Mouse (Mus musculus): ENCODE results near the gene Tfr2.
"Not testable (repeated sequence)": the region's sequence is repeated elsewhere in the genome, so short reads cannot be mapped to it uniquely, and the experiment has no call there.

Gene Tfr2

DNA sequence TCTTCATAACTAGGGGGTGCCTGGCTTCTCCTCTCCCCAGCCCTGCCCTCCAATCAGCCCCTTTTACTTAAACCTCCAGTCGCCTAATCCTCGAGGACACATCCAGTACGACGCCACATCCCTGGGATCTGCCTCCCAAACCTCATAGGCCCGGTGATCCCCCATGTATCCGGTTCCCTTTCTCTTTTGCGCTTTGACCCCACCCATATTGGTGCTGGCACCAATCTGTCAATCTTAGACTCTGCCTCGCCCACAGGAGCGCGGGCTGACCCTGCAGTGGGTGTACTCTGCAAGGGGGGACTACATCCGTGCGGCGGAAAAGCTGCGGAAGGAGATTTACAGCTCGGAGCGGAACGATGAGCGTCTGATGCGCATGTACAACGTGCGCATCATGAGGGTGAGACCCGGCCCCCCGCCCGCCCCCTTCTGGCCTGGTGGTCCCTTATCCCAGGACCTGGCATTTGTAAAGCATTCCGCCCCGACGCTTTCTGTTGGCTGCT, 14.1 kb downstream of the Tfr2 start:
- DNase-seq (ENCODE audit: low read depth, low spot score), result no peak

DNA sequence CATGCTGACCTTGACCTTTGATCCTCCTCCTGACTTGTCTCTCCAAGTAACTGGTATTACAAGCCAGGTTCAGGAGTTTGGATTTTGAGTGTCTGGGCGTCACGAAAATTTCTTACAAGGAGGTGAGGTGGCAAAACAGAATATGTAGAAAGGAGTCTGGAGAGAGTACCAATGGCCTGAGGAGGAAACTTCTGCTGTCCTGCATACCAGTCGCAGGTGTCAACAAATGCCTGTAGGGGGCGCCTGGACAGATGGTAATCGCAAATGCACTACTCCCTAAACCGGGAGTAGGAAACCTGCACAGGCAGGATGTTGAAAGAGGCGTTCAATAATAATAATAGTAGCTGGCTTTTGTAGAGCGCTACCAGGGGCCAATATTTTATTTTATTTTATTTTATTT, 15.3 kb downstream of the Tfr2 start:
- no peak for DNase-seq (ENCODE audit: low read depth, low spot score)

DNA sequence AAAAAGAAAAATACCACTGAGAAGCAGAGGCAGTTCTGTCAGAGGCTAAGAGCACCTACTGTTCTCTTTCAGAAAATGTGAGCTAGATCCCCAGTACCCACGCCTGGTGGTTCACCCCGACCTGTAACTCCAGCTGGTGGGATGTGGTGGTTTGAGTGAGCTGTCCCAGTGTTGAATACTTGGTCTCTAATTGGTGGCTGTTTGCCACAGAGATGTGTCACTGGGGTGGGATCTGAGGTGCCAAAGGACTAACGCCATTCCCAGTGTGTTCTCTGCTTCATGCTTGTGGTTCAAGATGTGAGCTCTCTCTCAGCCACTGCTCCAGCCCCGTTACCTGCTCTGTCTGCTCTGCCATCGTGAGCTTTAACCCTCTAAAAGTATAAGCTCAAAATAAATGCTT, 20.9 kb downstream of the Tfr2 start:
- no peak for DNase-seq (ENCODE audit: low read depth, low spot score)

DNA sequence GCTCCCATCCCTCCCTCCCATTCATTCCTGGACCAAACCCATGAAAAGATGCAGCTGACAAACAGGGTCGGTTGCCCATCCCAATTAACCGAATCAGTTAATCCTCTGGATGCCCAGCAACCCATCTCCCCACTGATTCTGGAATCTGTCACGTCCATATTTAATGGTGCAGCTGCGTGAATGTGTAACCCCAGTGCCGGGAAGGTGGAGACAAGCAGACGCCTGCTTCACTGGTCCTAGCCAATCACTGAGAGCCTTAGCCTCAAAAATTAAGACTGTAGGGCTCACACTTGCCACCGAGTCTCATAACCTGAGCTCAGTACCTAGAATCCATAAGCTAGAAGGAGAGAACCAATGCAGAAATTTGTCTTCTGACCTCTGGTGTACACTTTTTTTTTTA, 26.3 kb downstream of the Tfr2 start:
- no peak for DNase-seq (ENCODE audit: low read depth, low spot score)

DNA sequence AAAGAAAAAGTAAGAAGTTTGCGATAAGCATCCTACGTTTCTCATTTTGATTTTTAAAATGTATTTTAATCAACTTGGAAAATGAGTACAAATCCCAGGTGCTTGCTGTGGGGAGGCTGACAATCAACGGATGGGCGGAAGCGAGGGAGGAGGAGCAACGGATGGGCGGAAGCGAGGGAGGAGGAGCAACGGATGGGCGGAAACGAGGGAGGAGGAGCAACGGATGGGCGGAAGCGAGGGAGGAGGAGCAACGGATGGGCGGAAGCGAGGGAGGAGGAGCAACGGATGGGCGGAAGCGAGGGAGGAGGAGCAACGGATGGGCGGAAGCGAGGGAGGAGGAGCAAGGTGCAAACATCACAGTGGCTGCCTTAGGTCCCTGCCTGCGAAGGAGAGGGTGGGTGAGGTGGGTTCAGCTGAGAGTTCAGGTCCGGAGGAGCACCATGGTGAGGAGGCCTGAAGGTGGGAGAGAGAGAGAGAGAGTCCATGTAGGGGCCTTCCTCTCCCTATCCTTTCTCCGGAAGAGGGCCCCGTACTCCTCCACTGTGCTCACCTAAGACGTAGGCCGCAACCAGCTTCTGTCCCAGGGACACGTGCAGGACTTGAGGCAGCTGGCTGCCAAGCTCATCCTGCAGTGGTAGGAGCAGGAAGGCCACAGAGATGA, 27.1 kb downstream of the Tfr2 start:
- DNase-seq (ENCODE audit: low read depth, low spot score), result peak; percentile 39

DNA sequence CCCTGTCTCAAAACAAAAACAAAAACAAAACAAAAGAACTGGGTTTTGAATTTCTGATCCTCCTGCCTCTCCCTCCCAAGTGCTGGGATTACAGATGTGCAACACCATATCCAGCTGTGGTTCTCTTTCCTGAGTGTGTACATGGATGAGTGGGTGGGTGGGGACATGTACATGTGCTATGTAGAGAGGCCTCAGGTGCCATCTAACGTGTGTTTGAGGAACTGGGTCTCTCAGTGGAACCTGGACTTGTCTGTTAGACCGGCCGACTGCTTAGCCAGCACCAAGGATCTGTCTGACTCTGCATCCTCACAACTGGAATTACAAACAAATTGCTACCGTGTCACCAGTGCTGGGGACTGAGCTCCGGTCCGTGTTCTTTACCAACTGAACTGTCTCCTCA, 28.0 kb downstream of the Tfr2 start:
- no peak for DNase-seq (ENCODE audit: low read depth, low spot score)

DNA sequence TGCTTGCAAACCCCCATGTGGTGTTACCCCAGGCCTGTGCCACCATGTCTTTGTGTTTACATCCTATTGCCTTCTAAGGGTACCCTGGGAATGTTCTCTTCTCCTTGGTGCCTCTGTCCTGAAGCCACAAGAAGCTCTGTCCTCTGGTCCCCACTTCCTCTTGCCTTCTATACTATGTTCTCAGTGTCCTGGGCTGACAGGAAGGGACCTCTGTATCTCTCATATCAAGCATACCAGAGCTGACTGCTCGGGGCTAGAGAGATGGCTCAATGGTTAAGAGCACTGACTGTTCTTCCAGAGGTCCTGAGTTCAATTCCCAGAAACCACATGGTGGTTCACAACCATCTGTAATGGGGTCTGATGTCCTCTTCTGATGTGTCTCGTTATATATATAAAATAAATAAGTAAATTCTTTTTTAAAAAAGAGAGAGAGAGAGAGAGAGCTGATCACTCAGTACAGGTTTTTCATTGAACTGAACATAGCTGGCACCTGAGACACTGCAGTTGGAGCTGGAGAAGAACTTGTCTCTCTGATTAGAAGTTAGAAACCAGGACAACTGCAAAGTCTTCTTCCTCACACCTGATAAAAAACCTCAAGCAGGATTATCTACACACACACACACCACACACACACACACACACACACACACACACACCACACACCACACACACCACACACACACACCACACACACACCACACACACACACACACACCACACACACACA, 28.6 kb downstream of the Tfr2 start:
- DNase-seq (ENCODE audit: low read depth, low spot score), result no peak

DNA sequence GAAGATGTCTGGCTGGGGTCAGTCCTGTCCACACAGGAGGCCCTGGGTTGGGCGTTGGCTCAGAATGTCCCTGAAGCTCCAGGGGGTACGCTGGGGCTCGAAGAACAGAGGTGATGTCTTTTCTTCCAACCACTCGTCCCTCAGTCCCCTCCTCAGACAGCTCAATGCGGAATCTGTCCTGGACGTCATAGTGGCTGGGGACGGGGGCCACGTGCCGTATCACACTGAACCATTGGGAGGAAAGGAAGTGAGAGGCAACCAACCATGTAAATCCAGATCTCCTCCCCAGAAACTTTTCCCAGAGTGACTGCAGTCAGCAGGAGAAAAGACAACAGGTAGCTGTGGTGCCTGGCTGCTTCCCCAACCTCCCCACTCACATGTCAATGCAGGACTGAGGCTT, 30.0 kb downstream of the Tfr2 start:
- DNase-seq (ENCODE audit: low read depth, low spot score), result no peak

DNA sequence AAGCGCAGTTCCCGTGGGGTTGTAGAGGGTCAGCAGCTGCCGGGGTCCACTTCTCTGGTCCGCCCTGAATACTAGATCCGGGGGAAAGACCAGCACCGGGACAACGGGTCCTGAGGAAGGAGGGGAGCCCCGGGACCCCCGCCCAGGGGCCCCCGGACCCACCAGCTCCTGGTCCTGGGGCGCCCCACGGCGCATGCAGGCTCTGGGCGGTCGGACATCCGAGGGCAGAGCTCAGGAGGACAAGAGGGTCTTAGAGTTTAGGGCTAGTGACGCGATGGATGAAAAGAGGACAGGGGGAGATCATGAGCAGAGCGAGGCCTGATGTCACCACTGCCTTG, 30.6 kb downstream of the Tfr2 start:
- DNase-seq (ENCODE audit: low read depth, low spot score), result no peak

DNA sequence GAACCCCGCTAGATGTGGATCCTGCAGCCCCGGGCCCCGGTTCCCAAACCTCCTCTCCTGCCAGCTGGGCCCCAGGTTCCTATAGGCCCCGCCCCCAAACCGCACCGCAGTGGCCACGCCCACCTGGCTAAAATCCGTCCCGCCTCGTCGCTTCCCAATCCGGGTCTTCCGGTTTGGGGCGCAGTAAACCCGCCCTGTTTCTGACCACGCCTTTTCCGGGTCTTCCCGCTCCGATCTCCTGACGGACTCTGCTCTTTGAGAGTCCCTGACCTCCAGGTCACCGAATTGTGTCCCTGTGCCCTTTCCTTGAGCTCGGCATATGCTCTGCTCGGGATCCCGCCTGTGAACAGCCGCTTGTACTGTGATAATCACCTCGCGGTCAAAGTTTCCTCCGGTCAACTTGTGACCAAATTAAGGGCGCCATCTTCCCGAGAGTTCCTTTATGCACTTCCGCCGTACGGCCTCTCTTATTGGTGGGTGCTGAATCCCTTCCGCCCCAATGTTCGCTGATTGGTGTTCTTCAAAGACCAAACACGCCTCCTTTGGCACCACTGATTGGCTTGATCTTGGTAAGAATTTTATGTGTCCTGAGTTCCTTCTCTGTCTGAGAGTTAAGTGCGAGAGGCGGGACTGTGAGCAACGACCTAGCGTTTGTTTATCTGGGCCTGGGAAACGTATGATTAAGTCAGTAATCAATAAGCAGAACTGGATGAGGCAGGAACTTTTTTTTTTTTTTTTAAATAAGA, 31.2 kb downstream of the Tfr2 start, which contains the start of gene Mospd3:
TSS of gene Mospd3 (minus strand) at position 440 of the 746 bp plus-strand sequence.
- DNase-seq (ENCODE audit: low read depth, low spot score), result peak; percentile 97

DNA sequence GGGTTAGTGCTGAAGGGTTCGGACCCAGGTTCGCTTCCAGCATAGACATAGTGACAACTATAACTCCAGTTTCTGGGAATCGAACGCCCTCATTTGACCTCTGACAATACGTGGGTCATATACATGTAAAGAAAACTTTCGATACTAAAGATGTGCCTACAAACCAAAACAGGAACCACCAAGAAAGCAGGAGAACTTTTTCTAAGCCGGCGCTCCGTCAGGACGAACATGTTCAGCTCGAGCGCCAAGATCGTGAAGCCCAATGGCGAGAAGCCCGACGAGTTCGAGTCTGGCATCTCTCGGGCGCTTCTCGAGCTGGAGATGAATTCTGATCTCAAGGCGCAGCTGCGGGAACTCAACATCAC, 31.7 kb downstream of the Tfr2 start:
- DNase-seq (ENCODE audit: low read depth, low spot score), result peak; percentile 27

DNA sequence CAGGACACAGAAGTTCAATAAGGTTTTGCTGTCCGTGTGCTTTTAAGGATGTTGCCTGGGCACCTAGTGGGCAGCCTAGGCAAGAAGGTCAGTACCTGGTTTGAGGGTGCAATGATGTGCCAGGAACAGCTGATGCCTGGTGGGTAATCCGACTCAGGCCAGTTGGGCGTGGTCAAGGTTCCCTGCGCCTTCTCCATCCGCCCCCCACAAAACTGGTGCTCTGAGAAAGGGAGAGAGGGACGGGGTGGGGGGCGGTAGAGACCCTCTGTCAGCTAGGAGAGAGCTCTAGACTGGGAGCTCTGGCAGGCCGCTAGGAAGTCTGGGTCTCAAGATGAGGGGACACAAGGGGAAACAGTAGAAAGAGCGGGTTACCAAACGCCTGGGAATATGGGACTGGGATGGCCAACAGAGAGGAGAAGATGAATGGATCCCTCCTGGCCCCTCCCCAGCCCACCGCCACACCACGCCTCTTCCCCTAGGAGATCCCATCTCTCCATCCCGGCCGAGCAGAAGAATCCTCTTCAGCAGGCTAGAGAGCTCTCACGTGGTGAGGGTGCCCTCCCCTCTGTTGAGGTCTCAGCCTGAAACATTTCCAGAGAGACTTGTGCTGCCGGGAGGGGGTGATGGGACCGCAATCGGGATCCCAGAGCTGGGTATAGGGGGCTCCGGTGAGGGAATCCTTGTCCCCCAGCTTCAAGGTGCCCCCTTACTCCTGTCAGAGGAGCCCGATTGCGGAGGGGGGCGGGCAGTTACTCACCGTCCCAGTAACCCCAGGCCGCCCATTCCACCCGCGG, 38.4 kb downstream of the Tfr2 start:
- no peak for DNase-seq (ENCODE audit: low read depth, low spot score)

DNA sequence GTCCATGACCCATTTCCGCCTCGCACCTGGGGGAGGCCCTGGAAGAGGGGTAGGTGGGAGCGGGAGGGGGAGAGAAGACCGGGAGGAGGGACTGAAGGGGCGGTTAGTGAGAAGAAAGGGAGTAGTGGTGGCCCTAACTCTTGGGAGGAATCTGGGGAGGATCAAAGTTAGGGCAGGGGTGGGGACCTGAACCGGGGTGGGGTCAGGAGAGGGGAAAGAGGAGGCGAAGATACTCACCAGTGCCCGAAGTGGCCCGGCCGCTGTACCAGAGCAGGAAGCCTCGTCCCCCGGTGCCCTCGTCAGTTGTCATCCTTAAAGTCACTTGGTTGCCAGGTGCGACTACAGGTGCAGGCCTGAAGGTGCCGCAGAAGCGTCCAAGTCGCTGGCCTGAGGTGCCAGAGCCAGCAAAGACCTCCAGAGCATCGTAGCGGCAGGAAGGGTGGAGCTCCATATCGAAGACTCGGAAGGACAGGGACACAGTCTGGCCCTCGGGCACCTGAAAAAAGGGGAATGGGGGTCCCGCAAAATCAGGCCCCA, 39.1 kb downstream of the Tfr2 start:
- DNase-seq (ENCODE audit: low read depth, low spot score), result no peak

DNA sequence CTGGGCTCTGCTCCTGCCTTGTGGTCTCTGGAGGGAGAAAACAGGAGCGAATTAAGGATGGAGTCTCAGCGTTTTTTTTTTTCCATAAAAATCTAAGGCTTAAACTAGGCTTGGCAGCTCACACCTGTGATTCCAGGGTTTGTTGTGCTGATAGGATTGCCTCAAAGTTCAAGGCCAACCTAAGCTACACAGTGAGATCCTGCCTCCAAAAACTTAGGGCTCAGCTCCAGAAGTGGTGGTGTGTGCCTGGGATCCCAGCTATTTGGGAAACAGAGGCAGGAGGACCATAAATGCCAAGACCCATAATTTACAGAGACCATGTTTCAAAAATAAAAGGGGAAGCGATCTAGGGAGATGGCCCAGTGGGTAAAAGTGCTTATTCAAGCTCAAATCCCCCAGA, 39.7 kb downstream of the Tfr2 start:
- DNase-seq (ENCODE audit: low read depth, low spot score), result no peak

DNA sequence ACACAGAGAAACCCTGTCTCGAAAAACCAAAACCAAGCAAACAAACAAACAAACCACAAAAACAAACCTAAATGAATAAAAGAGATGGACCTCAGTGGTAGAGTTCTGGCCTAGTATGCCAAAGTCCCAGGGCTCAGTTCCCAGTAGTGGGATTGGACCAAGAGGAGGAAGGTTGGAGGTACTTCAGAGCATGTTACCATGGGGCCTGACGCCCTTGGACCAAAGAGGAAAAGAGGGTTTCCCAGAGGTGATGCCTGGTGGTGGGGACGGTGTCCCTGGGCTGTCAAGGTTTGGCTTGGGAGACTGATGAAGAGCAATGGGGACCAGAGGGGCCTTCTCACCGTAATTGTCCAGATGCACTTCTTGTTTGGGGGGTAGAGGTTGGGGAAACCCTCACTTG, 40.4 kb downstream of the Tfr2 start:
- DNase-seq (ENCODE audit: low read depth, low spot score), result no peak

DNA sequence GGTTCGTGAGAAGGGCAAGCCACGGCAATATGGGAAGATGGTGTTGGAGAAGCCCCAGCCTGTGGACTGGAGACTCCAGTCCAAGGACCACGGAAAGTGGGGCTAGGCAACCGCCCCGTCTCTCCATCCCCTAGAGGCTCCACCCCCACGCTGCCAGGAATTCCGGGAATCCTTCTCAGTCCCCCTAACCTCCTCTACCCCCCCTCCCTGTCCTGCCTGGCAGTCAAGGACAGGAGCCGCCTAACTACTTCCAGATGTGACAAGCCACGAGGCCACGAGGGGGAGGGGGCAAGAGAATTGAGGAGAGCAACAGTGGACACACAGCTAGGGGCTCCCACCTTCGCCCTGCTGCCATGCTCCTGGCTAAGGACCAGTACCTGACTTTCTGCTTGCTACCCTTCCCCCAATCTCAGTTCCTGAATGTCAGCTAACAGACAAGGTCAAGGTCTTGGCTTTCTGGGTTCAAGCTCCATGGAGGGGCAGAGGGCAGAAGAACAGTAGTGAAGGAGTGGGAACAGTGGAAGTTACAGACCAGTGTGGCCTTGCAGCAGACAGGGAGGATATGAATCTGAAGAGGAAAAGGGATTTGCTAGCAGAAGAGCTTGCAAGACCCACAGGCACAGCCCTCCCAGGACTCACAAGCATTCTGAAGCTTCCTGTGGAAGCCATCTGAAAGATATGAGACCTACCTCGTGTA, 41.1 kb downstream of the Tfr2 start:
- peak; percentile 86 for DNase-seq (ENCODE audit: low read depth, low spot score)

DNA sequence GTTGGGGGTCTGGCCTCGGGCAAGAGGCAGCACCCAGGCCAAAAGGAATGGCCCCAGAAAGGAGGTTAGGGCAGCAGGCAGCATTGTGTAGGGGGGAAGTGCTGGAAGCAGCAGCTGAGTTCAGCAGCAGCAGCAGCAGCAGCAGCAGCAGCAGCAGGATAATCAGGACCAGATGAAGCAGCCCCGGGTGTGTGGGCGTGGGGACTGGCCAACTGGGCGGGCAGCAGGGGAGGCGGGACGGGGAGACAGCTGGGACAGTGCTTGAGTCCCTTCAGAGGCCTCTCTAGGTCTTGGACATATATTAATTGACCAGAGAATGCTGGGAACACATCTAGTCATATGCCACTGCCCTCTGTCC, 41.6 kb downstream of the Tfr2 start:
- DNase-seq (ENCODE audit: low read depth, low spot score), result peak; percentile 71

DNA sequence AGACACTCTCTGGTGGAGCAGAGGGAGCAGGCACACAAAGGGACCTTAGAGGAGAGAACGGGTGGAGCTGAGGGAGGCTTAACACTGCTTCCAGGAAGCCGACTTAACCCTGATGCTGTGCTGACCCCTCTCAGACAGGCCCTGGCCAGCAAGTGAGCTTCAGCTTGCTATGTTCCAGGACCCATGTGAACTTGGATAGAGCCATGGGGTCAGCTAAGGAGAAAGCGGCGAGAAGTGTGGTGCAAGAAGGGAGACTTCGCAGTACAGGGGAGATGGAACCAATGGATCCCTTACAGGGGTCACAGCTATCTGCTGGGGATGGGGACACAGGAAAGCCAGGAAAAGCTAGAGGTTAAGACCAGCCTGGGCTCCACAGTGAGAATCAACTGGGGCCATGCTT, 43.4 kb downstream of the Tfr2 start:
- no peak for DNase-seq (ENCODE audit: low read depth, low spot score)

DNA sequence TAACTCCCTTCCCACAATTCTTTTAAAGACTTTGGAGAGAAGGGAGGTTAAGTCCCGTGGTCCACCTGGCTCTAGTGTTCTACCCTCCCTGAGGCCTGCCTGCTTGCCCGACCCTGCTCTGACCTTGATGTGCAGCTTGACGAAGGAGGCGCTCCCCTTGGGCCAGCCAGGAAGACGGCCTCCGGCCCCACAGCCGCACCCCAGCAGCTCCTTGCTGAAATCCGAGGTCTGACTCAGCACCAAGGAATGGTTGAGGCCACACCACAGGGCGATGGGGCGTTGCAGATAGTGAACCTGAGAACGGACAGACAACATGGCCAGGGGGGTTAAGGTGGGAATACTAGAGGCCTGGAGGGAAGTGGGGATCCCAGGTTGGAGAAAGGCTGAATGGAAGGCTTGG, 43.9 kb downstream of the Tfr2 start, which contains the start of gene Pcolce:
TSS of gene Pcolce (minus strand) at position 235 of the 400 bp plus-strand sequence.
- no peak for DNase-seq (ENCODE audit: low read depth, low spot score)

DNA sequence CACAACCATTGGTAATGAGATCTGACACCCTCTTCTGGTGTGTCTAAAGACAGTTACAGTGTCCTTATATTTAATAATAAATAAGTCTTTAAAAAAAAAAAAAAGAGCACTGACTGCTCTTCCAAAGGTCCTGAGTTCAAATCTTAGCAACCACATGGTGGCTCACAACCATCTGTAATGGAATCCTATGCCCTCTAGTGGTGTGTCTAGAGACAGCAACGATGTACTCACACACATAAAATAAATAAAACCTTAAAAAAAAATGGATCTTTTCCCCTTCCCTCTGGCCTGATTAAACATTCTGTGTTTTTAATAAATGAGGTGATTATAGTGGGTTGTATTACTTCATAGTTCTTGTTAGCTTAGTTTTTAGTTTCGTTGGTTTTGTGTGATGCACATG, 45.3 kb downstream of the Tfr2 start:
- not testable (repeated sequence) for DNase-seq (ENCODE audit: low read depth, low spot score)

DNA sequence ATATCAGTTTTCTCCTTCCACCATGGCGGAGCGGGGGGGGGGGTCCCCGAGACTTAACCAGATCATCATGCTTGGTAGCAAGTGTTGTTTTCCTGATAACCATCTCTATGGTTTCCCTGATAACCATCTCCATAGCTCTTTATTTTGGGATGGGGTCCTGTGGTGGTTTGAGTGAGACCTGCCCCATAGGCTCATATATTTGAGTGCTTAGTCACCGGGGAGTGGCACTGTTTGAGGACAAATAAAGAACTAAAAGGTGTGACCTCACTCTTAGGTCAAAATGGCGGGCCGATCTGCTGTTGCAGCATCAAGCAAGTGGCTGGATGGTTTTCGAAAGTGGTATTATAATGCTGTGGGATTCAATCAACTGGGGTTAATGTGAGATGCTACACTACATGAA, 45.7 kb downstream of the Tfr2 start:
- no peak for DNase-seq (ENCODE audit: low read depth, low spot score)

All from skeletal muscle tissue, adult 2 months (tissue).